Mouse (Mus musculus): Measurements from ENCODE around the gene Prss53. TPM values are rescaled to one million over a fixed set of nuclear protein-coding genes. Genes with fewer than 3 reads are reported as not detected.

Prss53 gene
- total RNA-seq (2014; rRNA removed) = 0.62 and 0.81 TPM in 2 replicates
- polyA plus RNA-seq (2015; fragmentation: Nextera tagmentation; extraction: Ambion mirVana) = 0.24 and 0.69 TPM in 2 replicates

DNA sequence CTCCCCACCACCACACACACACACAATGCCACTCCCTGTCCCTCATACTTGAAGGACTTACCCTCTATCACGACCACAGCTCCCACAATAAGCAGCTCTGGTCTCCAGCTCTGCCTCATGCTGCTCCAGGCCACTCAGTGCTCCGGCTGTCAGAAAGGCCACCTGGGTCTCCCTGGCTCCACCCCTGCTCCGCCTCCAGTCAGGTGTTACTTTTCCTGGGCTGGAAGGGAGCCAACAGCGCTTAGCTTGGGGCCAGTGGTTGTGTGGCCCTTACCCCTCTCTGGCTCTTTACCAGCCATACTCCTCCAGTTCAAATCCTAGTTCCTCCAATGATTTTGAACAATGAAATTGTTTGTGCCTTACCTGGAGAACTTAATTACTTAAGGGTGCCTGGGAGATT lies at the start of gene Prss53:
Prss53 (minus strand) TSS at position 173 of the 400 bp plus-strand sequence.
- Histone ChIP-seq H3K4me1 (ENCODE audit: insufficient read depth) (peaks cover 5% of the 10 kb centered on the region; the same call in 1 of the 2 replicates), H3K4me3 (ENCODE audit: low read depth, low read length) (no peak within 1 kb of the TSS), H3K9ac (no peak within 1 kb of the TSS), H3K4me2 (ENCODE audit: low read depth) (no peak within 1 kb of the TSS), H3K36me3 (ENCODE audit: insufficient read depth) (peaks cover 50% of the 10 kb centered on the region), H3K27me3 (ENCODE audit: insufficient read depth, low read length) (no peaks in the 10 kb centered on the region), H3K27ac (ENCODE audit: low read depth, low read length) (no peak within 1 kb of the TSS), H3K9me3 (ENCODE audit: low read length) (no peaks in the 10 kb centered on the region)
- WGBS = 36% methylated on average over 4 of the region's 4 CpGs
- TF ChIP-seq CTCF (IDR thresholded peaks at IDR 0.05; ENCODE audit: low read depth) = no peak
- ATAC-seq = no peak
- no peak for DNase-seq

DNA sequence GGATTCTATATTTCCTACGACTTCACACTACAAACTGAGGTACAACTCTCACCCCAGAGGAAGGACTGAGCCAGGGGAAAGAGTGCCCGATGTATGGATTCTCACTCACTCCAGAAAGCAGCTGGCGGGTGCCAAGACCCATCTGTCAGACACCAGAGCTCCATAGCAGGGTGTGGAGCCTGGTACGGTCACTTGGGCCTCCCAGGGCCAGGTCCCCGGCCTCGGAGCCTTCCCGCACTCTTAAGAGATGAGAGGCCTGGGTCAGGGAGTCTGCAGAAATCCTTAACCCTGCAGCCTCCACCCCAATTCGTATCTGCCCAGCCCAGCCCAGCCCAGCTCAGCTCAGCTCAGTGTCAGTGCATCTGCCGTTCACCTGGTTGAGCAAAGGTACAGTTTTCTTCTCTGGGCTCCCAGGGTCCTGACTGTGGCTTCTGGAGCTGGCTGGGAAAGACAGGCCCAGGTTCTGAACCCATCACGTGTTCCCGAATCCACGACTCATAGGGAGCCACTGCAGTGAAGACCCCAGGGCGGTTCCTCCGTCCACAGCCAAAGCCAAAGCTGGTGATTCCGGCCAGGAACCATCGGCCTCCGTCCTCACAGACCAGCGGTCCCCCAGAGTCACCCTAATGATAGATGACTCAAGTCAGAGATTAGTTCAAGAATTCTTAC lies 45.6 kb upstream of the Prss53 start:
- H3K36me3 ChIP-seq (ENCODE audit: insufficient read depth) = no peaks in the 10 kb centered on the region
- WGBS = 55% methylated on average over 18 of the region's 18 CpGs
- peak overlapping the region; percentile 89 for H3K27ac ChIP-seq (ENCODE audit: low read depth, low read length)
- peak overlapping the region; percentile 77 for H3K4me3 ChIP-seq (ENCODE audit: low read depth, low read length)
- 0 out of 2 replicates have a peak, but pooled peaks cover 3% of the 10 kb centered on the region for H3K4me1 ChIP-seq (ENCODE audit: insufficient read depth)
- H3K27me3 ChIP-seq (ENCODE audit: insufficient read depth, low read length) = no peaks in the 10 kb centered on the region
- H3K9ac ChIP-seq = peak overlapping the region; percentile 93
- peak overlapping the region; percentile 90 for H3K4me2 ChIP-seq (ENCODE audit: low read depth)
- ATAC-seq (no peak), DNase-seq (no peak)
- no peak for TF ChIP-seq CTCF (IDR thresholded peaks at IDR 0.05; ENCODE audit: low read depth)
- H3K9me3 ChIP-seq (ENCODE audit: low read length) = no peaks in the 10 kb centered on the region

DNA sequence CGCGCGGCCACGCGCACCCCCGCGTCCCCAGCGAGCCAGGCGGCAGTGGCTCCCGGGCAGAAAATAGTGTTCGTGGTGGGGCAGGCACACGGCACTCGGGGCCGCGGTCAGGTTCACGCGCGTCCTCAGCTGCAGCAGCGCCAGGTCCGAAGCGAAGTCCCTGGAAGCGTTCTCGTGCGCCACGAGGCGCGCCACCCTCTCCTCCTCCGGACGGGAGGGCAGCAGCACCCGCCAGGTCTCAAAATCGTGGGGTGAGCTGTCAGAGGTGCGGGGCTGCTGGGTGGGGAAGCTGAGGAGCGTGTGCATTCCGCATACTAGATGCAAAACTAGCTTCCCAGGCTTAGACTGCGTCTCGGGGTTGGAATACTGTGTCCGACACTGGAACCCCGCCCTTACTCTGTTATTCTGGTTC lies 45.0 kb upstream of the Prss53 start:
- Histone ChIP-seq H3K27ac (ENCODE audit: low read depth, low read length) (peak overlapping the region; percentile 89), H3K4me3 (ENCODE audit: low read depth, low read length) (peak overlapping the region; percentile 77), H3K4me1 (ENCODE audit: insufficient read depth) (0 out of 2 replicates have a peak, but pooled peaks cover 3% of the 10 kb centered on the region), H3K9me3 (ENCODE audit: low read length) (no peaks in the 10 kb centered on the region), H3K9ac (peak overlapping the region; percentile 93), H3K27me3 (ENCODE audit: insufficient read depth, low read length) (no peaks in the 10 kb centered on the region), H3K4me2 (ENCODE audit: low read depth) (peak overlapping the region; percentile 90), H3K36me3 (ENCODE audit: insufficient read depth) (no peaks in the 10 kb centered on the region)
- WGBS = under 1% methylated on average over 38 of the region's 38 CpGs
- peak; percentile 66 for ATAC-seq
- DNase-seq = no peak
- no peak for TF ChIP-seq CTCF (IDR thresholded peaks at IDR 0.05; ENCODE audit: low read depth)

DNA sequence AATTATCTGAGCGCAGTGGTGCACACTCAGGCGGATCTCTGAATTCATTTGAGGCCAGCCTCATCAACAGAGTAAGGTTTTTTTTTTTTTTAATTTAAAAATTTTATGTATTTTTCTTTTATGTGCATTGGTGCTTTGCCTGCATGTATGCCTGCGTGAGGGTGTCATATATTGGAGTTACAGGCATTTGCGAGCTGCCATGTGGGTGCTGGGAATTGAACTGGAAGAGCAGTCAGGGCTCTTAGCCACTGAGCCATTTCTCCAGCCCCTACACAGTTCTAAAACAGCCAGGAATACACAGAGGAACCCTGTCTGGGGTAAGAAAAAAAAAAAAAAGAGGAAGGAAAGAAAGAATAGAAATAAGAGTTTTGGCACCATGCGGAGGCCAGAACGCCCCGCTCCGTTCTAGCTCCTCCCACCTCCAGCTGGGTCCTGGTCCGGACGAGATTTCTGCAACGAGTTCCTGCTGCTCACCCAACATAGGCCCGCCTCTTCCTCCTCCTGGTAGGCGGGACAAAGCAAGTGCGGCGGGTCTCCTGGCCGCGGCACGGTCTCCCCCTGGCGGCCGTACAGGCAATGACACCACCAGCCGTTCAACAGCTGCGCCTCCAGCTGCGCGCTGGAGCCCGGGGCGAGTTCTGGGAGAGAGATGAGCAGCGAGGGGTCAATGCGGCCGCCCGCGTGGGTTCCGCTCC lies 44.4 kb upstream of the Prss53 start:
- ATAC-seq (peak; percentile 98), DNase-seq (peak; percentile 96)
- 6% methylated on average over 31 of the region's 32 CpGs for whole genome bisulfite sequencing

DNA sequence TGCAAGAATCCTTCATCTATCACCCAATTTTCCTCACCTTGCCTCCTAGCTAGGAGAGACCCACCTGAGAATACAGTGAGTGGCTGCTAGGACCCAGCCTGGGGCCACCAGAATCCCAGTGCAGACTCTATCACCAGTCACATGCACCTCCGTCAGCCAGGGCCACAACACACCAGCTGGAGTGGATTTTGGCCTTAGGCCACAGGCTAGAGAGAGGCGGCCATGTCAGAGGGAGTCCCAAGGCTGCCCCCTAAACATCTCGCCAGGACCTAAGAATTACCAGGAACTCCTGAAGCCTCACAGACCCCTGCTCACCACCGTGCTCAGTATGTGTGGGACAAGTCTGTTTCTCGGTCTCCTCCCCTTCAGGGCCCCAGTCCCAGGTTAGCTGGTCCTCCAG lies 43.3 kb upstream of the Prss53 start:
- ATAC-seq = no peak
- no peak overlapping the region for H3K4me2 ChIP-seq (ENCODE audit: low read depth)
- H3K27me3 ChIP-seq (ENCODE audit: insufficient read depth, low read length) = peaks cover 4% of the 10 kb centered on the region; the same call in 1 of the 2 replicates
- no peak for TF ChIP-seq CTCF (IDR thresholded peaks at IDR 0.05; ENCODE audit: low read depth)
- 0 out of 2 replicates have a peak, but pooled peaks cover 3% of the 10 kb centered on the region for H3K4me1 ChIP-seq (ENCODE audit: insufficient read depth)
- no peak overlapping the region for H3K4me3 ChIP-seq (ENCODE audit: low read depth, low read length)
- H3K36me3 ChIP-seq (ENCODE audit: insufficient read depth) = no peaks in the 10 kb centered on the region
- WGBS = 87% methylated on average over 5 of the region's 5 CpGs
- no peak overlapping the region for H3K9ac ChIP-seq
- H3K9me3 ChIP-seq (ENCODE audit: low read length) = no peaks in the 10 kb centered on the region
- no peak for DNase-seq
- H3K27ac ChIP-seq (ENCODE audit: low read depth, low read length) = no peak overlapping the region

More for the DNA sequence above, 44.4 kb upstream of the Prss53 start:
- peak overlapping the region; percentile 90 for H3K4me2 ChIP-seq (ENCODE audit: low read depth)
- peak; percentile 99 for TF ChIP-seq CTCF (IDR thresholded peaks at IDR 0.05; ENCODE audit: low read depth)
- peak overlapping the region; percentile 89 for H3K27ac ChIP-seq (ENCODE audit: low read depth, low read length)
- no peaks in the 10 kb centered on the region for H3K36me3 ChIP-seq (ENCODE audit: insufficient read depth)
- H3K27me3 ChIP-seq (ENCODE audit: insufficient read depth, low read length) = no peaks in the 10 kb centered on the region
- 0 out of 2 replicates have a peak, but pooled peaks cover 3% of the 10 kb centered on the region for H3K4me1 ChIP-seq (ENCODE audit: insufficient read depth)
- H3K9me3 ChIP-seq (ENCODE audit: low read length) = no peaks in the 10 kb centered on the region
- H3K9ac ChIP-seq = peak overlapping the region; percentile 93
- peak overlapping the region; percentile 77 for H3K4me3 ChIP-seq (ENCODE audit: low read depth, low read length)

DNA sequence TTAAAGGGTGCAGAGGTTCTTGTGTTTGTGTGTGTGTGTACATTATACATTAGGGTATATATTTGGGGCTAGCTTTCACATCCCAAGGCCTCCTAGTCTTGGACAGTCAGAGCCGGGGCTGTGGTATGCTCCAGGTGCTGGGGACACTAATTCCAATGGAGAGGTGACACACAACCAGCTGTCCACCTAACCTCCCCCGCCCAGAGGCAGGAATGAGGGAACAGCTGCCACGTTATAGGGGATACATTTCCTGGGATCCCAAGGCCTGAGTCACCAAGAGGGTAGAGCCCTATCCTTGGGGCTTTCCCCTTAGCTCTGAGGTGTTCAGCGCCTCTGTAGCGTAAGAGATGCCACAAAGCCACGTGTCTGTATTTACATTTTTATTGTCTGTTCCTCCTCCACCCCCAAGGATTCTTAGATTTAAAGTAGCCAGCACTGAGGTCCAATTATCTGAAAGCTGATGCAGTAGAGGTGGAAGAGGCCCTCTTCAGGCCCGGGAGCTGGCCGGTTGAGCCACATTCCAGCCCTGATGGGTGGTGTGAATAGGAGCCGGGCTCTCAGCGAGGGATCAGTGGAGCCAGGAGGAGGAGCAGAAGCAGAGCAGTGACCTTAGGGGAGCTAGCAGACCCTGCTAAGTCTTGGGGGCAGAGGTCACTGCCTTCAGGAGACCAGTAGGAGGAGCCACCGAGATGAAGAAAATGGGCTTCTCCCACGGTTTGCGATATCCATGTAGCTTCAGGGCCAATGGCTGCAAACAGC lies 41.7 kb upstream of the Prss53 start:
- H3K36me3 ChIP-seq (ENCODE audit: insufficient read depth) = no peaks in the 10 kb centered on the region
- no peak overlapping the region for H3K9ac ChIP-seq
- no peak overlapping the region for H3K27ac ChIP-seq (ENCODE audit: low read depth, low read length)
- peaks cover 10% of the 10 kb centered on the region; the same call in 1 of the 2 replicates for H3K27me3 ChIP-seq (ENCODE audit: insufficient read depth, low read length)
- H3K4me3 ChIP-seq (ENCODE audit: low read depth, low read length) = no peak overlapping the region
- DNase-seq = no peak
- H3K4me2 ChIP-seq (ENCODE audit: low read depth) = no peak overlapping the region
- H3K4me1 ChIP-seq (ENCODE audit: insufficient read depth) = 0 out of 2 replicates have a peak, but pooled peaks cover 3% of the 10 kb centered on the region
- no peaks in the 10 kb centered on the region for H3K9me3 ChIP-seq (ENCODE audit: low read length)
- no peak for ATAC-seq
- TF ChIP-seq CTCF (IDR thresholded peaks at IDR 0.05; ENCODE audit: low read depth) = no peak
- WGBS = 24% methylated on average over 13 of the region's 13 CpGs

All from forebrain, postnatal 0 days (tissue).